Mouse (Mus musculus): ENCODE data around the gene Ppp4r1.

The Ppp4r1 gene

GRCm38 (mm10) chr17:65864742-65865141, 82.4 kb downstream of the Ppp4r1 start:
- DNase-seq: no peak

- no peak for DNase-seq
These were observed 82.9 kb downstream of the Ppp4r1 start for GRCm38 (mm10) chr17:65865265-65865664.

GRCm38 (mm10) chr17:65866201-65866600, 83.8 kb downstream of the Ppp4r1 start:
- DNase-seq: no peak

GRCm38 (mm10) chr17:65867996-65868395, 85.6 kb downstream of the Ppp4r1 start:
- DNase-seq: no peak

GRCm38 (mm10) chr17:65869720-65870119, 87.3 kb downstream of the Ppp4r1 start:
- no peak for DNase-seq

- peak; percentile 70 for DNase-seq
These were observed 87.8 kb downstream of the Ppp4r1 start for GRCm38 (mm10) chr17:65870146-65870545.

GRCm38 (mm10) chr17:65871641-65872041, 89.3 kb downstream of the Ppp4r1 start:
- no peak for DNase-seq

GRCm38 (mm10) chr17:65872051-65872450, 89.7 kb downstream of the Ppp4r1 start:
- no peak for DNase-seq

- DNase-seq: peak; percentile 69
These were observed 90.3 kb downstream of the Ppp4r1 start for GRCm38 (mm10) chr17:65872652-65873051.

- no peak for DNase-seq
These were observed 90.8 kb downstream of the Ppp4r1 start for GRCm38 (mm10) chr17:65873156-65873555.

GRCm38 (mm10) chr17:65873834-65874233, 91.5 kb downstream of the Ppp4r1 start:
- no peak for DNase-seq

- no peak for DNase-seq
These were observed 94.7 kb downstream of the Ppp4r1 start for GRCm38 (mm10) chr17:65877026-65877425.

GRCm38 (mm10) chr17:65884061-65884669, 101.8 kb downstream of the Ppp4r1 start:
- DNase-seq: peak; percentile 61

GRCm38 (mm10) chr17:65884691-65885397, 102.5 kb downstream of the Ppp4r1 start:
- peak; percentile 100 for DNase-seq

GRCm38 (mm10) chr17:65885398-65885696, 103.0 kb downstream of the Ppp4r1 start:
- no peak for DNase-seq

- DNase-seq: peak; percentile 24
These were observed 103.5 kb downstream of the Ppp4r1 start, which contains the start of gene Ralbp1 for GRCm38 (mm10) chr17:65885697-65886529. TSS of gene Ralbp1 (minus strand) at chr17:65885798.

- DNase-seq: no peak
These were observed 104.2 kb downstream of the Ppp4r1 start for GRCm38 (mm10) chr17:65886571-65886970.

GRCm38 (mm10) chr17:65889476-65889875, 107.1 kb downstream of the Ppp4r1 start:
- no peak for DNase-seq
